Mouse (Mus musculus): Measurements from ENCODE around the gene Tmem132c. TPM values are rescaled to one million over a fixed set of nuclear protein-coding genes. Genes with fewer than 3 reads are reported as not detected.
A peak's percentile ranks its signal among the peaks of the same experiment; 100 is the strongest.
"Not testable (repeated sequence)": the region's sequence is repeated elsewhere in the genome, so short reads cannot be mapped to it uniquely, and the experiment has no call there.

The Tmem132c gene
- polyA plus RNA-seq, 1 experiment from 2014 or later = 4.8 TPM

DNA sequence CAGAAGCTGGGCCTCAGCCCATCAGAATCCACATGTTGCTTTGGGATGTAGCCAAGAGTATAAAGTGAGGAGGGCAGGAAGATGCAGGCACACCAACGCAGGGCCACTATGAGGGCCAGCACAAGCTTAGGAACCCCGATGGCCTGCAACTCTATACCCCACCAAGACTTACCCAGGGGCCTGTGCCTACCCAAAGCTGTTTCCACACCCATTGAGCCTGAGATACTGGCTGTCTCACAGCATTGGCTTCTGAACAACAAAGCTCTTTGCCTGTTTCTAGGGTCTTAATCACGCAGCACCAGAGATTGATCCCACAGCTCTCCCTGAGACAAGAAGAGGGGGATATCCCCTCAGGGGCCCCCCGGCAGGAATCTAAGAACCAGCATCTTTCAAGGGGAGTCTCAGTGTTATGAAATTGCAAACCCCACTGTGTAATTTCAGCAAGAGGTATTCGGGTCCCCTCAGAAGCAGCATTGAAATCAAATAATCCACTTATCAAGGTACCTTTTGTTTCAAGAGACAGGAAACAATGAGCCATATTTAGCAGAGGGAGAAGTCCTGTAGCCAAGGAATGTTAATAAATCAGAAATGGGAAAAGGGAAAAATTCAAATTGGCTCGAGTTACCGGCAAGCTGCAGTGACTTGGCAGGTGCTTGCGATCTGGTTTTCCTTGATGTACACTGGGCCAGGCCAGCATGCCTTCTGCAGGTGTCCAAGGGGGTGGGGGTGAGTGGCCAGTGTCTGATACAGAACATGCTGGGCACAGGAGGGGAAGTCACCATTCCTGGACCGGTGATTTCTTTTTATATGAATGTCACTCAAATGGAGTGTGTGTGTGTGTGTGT lies 107.8 kb downstream of the Tmem132c start:
- peaks cover 23% of the 10 kb centered on the region for H3K4me1 ChIP-seq (replicated peaks; ENCODE audit: control insufficient read depth, insufficient read depth, low read length)
- no peaks in the 10 kb centered on the region for H3K9me3 ChIP-seq (ENCODE audit: control insufficient read depth, low read length)
- WGBS = 32% methylated on average over 9 of the region's 9 CpGs
- H3K27ac ChIP-seq (ENCODE audit: low read length) = 0 out of 2 replicates have a peak overlapping the region, but pooled peaks have one; percentile 13
- no peak overlapping the region for H3K9ac ChIP-seq (replicated peaks; ENCODE audit: low read depth, low read length)
- H3K4me3 ChIP-seq (replicated peaks; ENCODE audit: low read length) = no peak overlapping the region
- H3K36me3 ChIP-seq (ENCODE audit: control insufficient read depth, insufficient read depth) = no peaks in the 10 kb centered on the region
- H3K27me3 ChIP-seq (replicated peaks; ENCODE audit: control insufficient read depth, insufficient read depth, low read length) = no peaks in the 10 kb centered on the region
- no peak overlapping the region for H3K4me2 ChIP-seq (ENCODE audit: low read length)
- no peak for ATAC-seq

DNA sequence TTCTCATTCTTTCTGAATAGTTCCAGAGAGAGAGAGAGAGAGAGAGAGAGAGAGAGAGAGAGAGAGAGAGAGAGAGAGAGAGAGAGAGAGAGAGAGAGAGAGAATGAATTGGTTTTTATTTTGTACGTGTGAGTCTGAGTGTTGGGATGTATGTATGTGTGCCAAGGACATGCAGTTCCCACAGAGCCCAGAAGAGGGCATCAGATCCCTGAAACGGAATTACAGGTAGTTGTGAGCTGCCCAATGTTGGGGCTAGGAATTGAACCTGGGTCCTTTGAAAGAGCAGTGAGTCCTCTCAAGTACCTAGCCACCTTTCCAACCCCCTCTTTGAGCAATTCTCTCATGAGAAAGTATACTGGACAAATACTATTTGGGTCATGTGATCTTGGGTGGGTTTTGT lies 111.4 kb downstream of the Tmem132c start:
- no peaks in the 10 kb centered on the region for H3K9me3 ChIP-seq (ENCODE audit: control insufficient read depth, low read length)
- 64% methylated on average over 2 of the region's 2 CpGs for WGBS
- no peak overlapping the region for H3K4me3 ChIP-seq (replicated peaks; ENCODE audit: low read length)
- no peaks in the 10 kb centered on the region for H3K36me3 ChIP-seq (ENCODE audit: control insufficient read depth, insufficient read depth)
- peaks cover 13% of the 10 kb centered on the region for H3K4me1 ChIP-seq (replicated peaks; ENCODE audit: control insufficient read depth, insufficient read depth, low read length)
- ATAC-seq = no peak
- H3K27me3 ChIP-seq (replicated peaks; ENCODE audit: control insufficient read depth, insufficient read depth, low read length) = no peaks in the 10 kb centered on the region
- no peak overlapping the region for H3K27ac ChIP-seq (ENCODE audit: low read length)
- no peak overlapping the region for H3K4me2 ChIP-seq (ENCODE audit: low read length)
- no peak overlapping the region for H3K9ac ChIP-seq (replicated peaks; ENCODE audit: low read depth, low read length)

DNA sequence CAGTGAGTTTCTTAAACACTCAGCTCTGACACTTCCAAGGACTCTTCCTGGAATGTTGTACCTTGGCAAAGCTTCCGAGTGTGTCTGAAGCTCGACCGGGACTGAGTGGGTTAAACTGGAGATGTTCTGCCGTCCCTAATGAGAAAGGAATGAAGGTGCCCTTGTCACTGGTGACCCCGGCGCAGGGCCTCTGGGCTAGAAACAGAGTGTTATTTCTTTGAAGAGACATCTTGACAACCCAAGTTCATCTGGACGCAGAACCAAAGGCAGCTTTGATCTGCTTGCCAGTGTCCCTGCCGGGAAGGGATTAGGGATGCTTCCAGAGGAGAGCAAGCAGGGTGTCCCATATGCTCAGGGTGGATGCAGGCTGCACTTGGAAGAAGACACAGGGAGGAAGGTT lies 114.2 kb downstream of the Tmem132c start:
- no peak overlapping the region for H3K4me2 ChIP-seq (ENCODE audit: low read length)
- H3K27me3 ChIP-seq (replicated peaks; ENCODE audit: control insufficient read depth, insufficient read depth, low read length) = no peaks in the 10 kb centered on the region
- H3K4me3 ChIP-seq (replicated peaks; ENCODE audit: low read length) = no peak overlapping the region
- WGBS = 36% methylated on average over 8 of the region's 8 CpGs
- no peaks in the 10 kb centered on the region for H3K9me3 ChIP-seq (ENCODE audit: control insufficient read depth, low read length)
- H3K27ac ChIP-seq (ENCODE audit: low read length) = no peak overlapping the region
- H3K36me3 ChIP-seq (ENCODE audit: control insufficient read depth, insufficient read depth) = no peaks in the 10 kb centered on the region
- H3K4me1 ChIP-seq (replicated peaks; ENCODE audit: control insufficient read depth, insufficient read depth, low read length) = no peaks in the 10 kb centered on the region
- H3K9ac ChIP-seq (replicated peaks; ENCODE audit: low read depth, low read length) = no peak overlapping the region
- no peak for ATAC-seq

DNA sequence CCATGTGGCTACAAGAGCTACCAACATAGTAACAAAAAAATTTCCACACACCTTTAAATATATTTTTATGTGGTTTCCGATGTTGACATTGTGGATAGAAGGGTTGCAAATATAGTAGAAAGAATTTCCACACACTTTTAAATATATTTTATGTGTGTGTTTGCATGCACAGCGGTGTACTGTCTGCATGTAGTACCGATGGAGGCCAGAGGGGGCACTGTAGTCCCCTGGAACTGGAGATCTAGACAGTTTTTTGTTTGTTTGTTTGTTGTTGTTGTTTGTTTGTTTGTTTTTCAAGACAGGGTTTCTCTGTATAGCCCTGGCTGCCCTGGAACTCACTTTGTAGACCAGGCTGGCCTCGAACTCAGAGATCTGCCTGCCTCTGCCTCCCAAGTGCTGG lies 116.3 kb downstream of the Tmem132c start:
- H3K4me3 ChIP-seq (replicated peaks; ENCODE audit: low read length); H3K27ac ChIP-seq (ENCODE audit: low read length); H3K9ac ChIP-seq (replicated peaks; ENCODE audit: low read depth, low read length); H3K4me2 ChIP-seq (ENCODE audit: low read length); H3K27me3 ChIP-seq (replicated peaks; ENCODE audit: control insufficient read depth, insufficient read depth, low read length); H3K9me3 ChIP-seq (ENCODE audit: control insufficient read depth, low read length); H3K36me3 ChIP-seq (ENCODE audit: control insufficient read depth, insufficient read depth); H3K4me1 ChIP-seq (replicated peaks; ENCODE audit: control insufficient read depth, insufficient read depth, low read length); ATAC-seq: not testable (repeated sequence)
- whole genome bisulfite sequencing = 89% methylated on average over 4 of the region's 4 CpGs

DNA sequence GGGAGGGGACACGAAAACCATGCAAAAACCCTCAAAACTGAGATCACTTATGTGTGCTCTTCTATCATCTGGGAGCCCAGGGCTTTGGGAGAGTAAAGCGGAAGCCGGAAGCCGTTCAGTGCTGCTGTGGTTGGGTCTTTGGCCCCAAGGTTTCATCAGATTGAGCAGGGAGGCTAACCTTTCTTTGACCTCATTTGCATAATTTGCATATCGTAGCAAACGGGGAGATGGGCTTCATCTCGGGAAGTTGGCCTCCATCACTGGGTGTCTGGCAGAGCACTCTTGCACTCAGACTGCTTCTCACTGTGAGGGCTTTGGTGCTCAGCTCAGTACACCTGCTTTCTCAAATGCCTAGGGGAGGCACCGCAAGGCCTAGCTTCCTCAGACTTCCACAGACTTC lies 119.5 kb downstream of the Tmem132c start:
- H3K36me3 ChIP-seq (ENCODE audit: control insufficient read depth, insufficient read depth) = no peaks in the 10 kb centered on the region
- H3K4me2 ChIP-seq (ENCODE audit: low read length) = no peak overlapping the region
- no peaks in the 10 kb centered on the region for H3K27me3 ChIP-seq (replicated peaks; ENCODE audit: control insufficient read depth, insufficient read depth, low read length)
- 68% methylated on average over 8 of the region's 8 CpGs for WGBS
- no peak for ATAC-seq
- no peak overlapping the region for H3K9ac ChIP-seq (replicated peaks; ENCODE audit: low read depth, low read length)
- no peak overlapping the region for H3K4me3 ChIP-seq (replicated peaks; ENCODE audit: low read length)
- H3K4me1 ChIP-seq (replicated peaks; ENCODE audit: control insufficient read depth, insufficient read depth, low read length) = no peaks in the 10 kb centered on the region
- H3K27ac ChIP-seq (ENCODE audit: low read length) = no peak overlapping the region
- no peaks in the 10 kb centered on the region for H3K9me3 ChIP-seq (ENCODE audit: control insufficient read depth, low read length)

DNA sequence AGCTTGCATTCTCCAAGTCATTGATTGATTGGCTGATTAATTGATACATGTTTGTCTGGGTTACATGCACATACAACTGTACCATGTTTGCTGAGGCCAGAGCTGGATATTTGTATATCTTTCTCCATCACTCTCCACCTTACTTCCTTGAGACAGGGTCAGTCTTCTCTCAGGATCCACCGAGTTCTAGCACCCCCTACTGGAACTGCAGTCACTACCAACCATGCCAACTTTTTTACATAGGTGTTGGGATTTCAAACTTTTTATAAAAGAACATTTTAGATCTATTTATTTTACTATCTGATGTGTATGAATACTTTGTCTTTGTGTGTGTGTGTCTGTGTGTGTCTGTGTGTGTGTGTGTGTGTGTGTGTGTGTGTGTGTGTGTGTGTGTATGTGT lies 123.5 kb downstream of the Tmem132c start:
- WGBS = 15% methylated on average over 1 of the region's 1 CpGs
- H3K9me3 ChIP-seq (ENCODE audit: control insufficient read depth, low read length) = 0 out of 2 replicates have a peak, but pooled peaks cover 3% of the 10 kb centered on the region
- no peak overlapping the region for H3K9ac ChIP-seq (replicated peaks; ENCODE audit: low read depth, low read length)

DNA sequence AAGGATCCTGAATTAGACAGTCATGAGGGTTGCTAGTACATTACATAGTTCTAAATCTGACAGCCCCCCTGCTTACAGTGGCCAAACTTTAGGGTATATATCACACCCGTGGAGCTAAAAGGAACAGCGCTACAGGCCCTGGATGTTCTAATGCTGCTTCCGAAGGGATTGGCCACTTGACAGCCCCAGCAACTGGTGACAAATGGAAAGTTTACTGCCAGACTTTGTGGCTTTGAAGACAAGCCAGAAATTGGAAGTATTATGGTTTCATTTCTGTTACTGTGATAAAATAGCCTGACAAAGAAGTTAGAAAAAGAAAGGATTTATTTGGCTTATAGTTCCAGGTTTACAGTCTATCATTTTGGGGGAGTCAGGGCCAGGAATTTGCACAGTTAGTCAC lies 126.6 kb downstream of the Tmem132c start:
- Histone ChIP-seq H3K27me3 (replicated peaks; ENCODE audit: control insufficient read depth, insufficient read depth, low read length) (no peaks in the 10 kb centered on the region), H3K36me3 (ENCODE audit: control insufficient read depth, insufficient read depth) (no peaks in the 10 kb centered on the region), H3K4me3 (replicated peaks; ENCODE audit: low read length) (no peak overlapping the region), H3K27ac (ENCODE audit: low read length) (no peak overlapping the region), H3K9me3 (ENCODE audit: control insufficient read depth, low read length) (0 out of 2 replicates have a peak, but pooled peaks cover 3% of the 10 kb centered on the region), H3K9ac (replicated peaks; ENCODE audit: low read depth, low read length) (no peak overlapping the region), H3K4me2 (ENCODE audit: low read length) (no peak overlapping the region), H3K4me1 (replicated peaks; ENCODE audit: control insufficient read depth, insufficient read depth, low read length) (peaks cover 12% of the 10 kb centered on the region)
- no peak for ATAC-seq
- 89% methylated on average over 3 of the region's 3 CpGs for WGBS

More for the DNA sequence above, 123.5 kb downstream of the Tmem132c start:
- no peak for ATAC-seq
- Histone ChIP-seq H3K4me1 (replicated peaks; ENCODE audit: control insufficient read depth, insufficient read depth, low read length) (peaks cover 5% of the 10 kb centered on the region; the same call in 1 of the 2 replicates), H3K27ac (ENCODE audit: low read length) (no peak overlapping the region), H3K4me3 (replicated peaks; ENCODE audit: low read length) (no peak overlapping the region), H3K4me2 (ENCODE audit: low read length) (no peak overlapping the region), H3K36me3 (ENCODE audit: control insufficient read depth, insufficient read depth) (no peaks in the 10 kb centered on the region), H3K27me3 (replicated peaks; ENCODE audit: control insufficient read depth, insufficient read depth, low read length) (no peaks in the 10 kb centered on the region)

DNA sequence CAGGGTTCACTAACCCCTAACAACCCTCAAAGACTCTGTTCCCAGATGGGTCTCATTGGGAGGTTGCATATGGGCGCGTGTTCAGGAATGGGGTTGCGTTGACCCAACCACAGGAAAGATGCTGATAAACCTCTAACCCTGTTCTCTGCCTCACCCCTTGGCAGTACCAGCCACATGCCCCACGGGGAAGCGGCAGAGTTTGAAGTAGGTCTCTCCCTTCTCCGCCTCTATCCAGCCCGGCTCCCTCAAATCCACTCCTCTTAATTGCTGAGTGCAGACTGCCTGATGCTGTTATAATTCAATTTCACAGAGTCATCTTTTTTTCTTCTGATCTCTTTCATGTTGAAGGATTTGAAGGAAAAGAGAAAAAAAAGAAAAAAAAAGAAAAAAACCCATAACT lies 128.2 kb downstream of the Tmem132c start:
- WGBS = 71% methylated on average over 7 of the region's 7 CpGs
- no peaks in the 10 kb centered on the region for H3K36me3 ChIP-seq (ENCODE audit: control insufficient read depth, insufficient read depth)
- peaks cover 12% of the 10 kb centered on the region for H3K4me1 ChIP-seq (replicated peaks; ENCODE audit: control insufficient read depth, insufficient read depth, low read length)
- no peak overlapping the region for H3K27ac ChIP-seq (ENCODE audit: low read length)
- no peak overlapping the region for H3K4me2 ChIP-seq (ENCODE audit: low read length)
- no peak for ATAC-seq
- H3K9ac ChIP-seq (replicated peaks; ENCODE audit: low read depth, low read length) = no peak overlapping the region
- 0 out of 2 replicates have a peak, but pooled peaks cover 3% of the 10 kb centered on the region for H3K9me3 ChIP-seq (ENCODE audit: control insufficient read depth, low read length)
- no peaks in the 10 kb centered on the region for H3K27me3 ChIP-seq (replicated peaks; ENCODE audit: control insufficient read depth, insufficient read depth, low read length)
- H3K4me3 ChIP-seq (replicated peaks; ENCODE audit: low read length) = no peak overlapping the region

DNA sequence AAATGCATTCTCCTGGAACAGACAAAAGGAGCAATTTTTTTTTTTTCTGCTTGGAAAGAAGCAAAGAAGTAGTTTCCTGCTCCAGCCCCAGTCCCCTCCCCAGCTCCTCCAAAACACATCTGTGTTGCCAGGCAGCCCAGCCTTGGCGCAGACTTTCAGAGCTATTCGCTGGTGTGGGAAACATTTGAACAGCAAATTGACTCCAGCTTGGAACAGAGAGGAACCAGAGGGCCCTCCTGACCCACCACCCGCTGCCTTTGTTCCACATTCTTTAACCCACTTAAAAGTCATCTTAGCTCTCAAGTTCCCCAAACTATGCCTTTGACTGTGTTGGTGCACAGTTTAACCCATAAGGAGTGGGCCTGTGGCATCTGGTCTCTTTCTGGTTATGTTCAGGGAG lies 128.9 kb downstream of the Tmem132c start:
- WGBS = 8% methylated on average over 3 of the region's 3 CpGs
- H3K9ac ChIP-seq (replicated peaks; ENCODE audit: low read depth, low read length) = no peak overlapping the region
- no peak overlapping the region for H3K4me3 ChIP-seq (replicated peaks; ENCODE audit: low read length)
- peaks cover 12% of the 10 kb centered on the region for H3K4me1 ChIP-seq (replicated peaks; ENCODE audit: control insufficient read depth, insufficient read depth, low read length)
- no peaks in the 10 kb centered on the region for H3K27me3 ChIP-seq (replicated peaks; ENCODE audit: control insufficient read depth, insufficient read depth, low read length)
- peak overlapping the region; percentile 11; the same call in 1 of the 2 replicates for H3K4me2 ChIP-seq (ENCODE audit: low read length)
- 0 out of 2 replicates have a peak, but pooled peaks cover 3% of the 10 kb centered on the region for H3K9me3 ChIP-seq (ENCODE audit: control insufficient read depth, low read length)
- peak; percentile 62; the same call in 1 of the 2 replicates for ATAC-seq
- no peaks in the 10 kb centered on the region for H3K36me3 ChIP-seq (ENCODE audit: control insufficient read depth, insufficient read depth)
- peak overlapping the region; percentile 57 for H3K27ac ChIP-seq (ENCODE audit: low read length)
